Mouse (Mus musculus) frontal cortex, adult (tissue): ENCODE measurements around the gene Mgea5.

Experiments used
- ATAC-seq: cut with Nextera tagmentation; 2 replicates; pipeline ENCODE4 v1.9.2; 2017; ENCODE audit warnings: mild to moderate bottlenecking, moderate library complexity, mixed read lengths; ENCODE audit not compliant: low TSS enrichment

Gene Mgea5

DNA sequence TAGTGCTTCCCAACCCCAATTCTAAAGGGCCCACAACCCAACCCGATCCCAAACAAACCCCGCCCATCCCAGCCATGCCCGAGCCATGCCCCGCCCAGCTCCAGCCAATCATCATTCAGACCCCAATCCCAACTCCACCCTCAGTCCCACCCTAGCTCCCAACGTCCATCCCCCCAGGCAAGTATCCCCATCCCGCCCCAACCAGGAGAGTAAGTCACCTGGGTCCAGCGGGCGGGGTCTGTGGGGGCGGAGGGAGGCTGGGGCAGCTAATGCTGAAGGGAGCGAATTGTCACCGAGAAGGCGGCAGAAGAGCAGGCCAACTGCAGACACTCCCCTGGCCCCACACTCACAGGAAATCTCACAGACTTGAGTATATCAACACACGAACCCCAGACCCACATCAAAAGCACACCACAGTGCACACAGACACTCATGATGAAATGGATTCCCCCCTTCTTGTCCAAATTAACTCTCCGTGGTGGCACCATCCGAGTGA lies 12.5 kb upstream of the Mgea5 start:
- no peak for ATAC-seq

DNA sequence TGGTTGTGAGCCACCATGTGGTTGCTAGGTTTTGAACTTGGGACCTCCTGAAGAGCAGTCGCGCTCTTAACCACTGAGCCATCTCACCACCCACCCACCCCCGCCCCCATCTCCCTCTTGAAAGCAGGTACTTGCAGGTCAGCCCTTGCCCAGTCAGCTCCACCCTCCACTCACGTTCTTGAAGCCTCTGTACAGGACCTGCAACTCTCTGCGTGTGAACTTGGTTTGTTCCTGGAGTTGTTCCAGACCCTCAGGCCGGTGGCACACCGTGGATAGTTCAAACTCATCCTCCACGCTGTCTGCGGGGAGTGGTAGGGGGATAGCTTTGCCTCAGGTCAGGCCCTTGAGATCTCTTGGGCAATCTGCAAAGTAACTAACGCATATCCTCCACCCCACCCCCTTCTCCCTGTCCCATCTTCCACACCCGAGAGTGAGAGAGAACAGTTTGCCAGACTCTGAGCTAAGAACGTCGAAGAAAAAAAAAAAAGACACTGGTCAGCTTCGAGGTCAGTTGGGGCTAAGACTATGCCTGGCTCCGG lies 11.8 kb upstream of the Mgea5 start:
- ATAC-seq: no peak

DNA sequence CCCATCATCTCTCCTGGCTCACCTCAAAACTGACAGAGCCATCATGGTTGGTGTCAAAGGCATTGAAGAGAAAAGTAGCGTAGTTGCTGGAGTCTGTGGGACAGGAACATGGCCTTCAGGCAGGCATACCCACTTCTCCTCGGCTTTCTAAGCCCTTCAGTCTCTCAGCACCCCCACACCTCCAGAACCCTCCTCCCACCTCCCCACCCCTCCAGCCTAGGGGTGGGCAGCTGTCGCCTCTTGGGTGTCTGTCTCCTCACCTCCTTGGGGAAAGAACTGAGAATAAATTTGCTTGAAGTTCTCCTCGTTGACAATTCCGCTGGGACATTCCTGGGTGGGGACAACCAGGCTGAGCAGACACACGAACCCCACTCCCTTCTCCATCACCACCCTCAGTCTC lies 11.1 kb upstream of the Mgea5 start:
- ATAC-seq: no peak

DNA sequence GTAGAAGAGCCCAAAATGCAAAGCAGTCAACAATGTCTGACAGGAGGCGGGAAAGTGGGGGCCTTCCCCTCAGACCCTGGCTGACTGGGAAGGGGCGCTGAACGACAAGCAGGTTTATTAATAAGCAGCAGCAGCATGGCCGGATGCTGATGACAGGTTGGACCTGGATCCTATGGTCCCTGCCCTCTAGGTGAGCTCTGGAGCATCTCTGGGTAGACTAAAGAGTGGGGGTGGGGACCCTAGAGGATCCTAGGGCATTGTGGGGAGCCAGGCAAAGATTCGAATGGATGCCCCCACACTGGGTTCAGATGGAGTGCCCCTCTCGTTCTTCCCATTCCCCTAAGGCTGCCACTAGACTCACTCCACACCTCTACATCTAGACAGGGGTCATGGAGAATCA lies 8.8 kb upstream of the Mgea5 start:
- no peak for ATAC-seq

GRCm38 (mm10) chr19:45789888-45790874 lies 6.5 kb upstream of the Mgea5 start:
- no peak for ATAC-seq

DNA sequence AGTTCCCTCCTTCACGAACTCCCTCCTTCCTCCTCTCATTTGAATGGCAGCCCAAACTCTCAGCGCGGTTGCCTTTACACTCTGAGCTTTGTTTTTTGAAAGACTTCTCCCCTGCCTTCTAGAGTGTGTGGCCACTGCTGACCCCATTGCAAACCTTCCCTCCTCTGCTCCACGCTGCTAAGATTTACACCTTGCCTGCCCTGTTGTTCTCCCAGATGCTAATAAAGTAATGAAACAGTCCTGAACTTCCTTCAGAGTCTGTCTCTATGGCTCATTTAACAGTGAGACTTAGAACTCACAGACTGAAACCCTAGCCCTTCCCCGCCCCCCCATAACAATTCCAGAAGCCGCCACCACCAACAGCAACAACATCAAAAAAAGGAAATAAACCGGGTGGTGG lies 5.7 kb upstream of the Mgea5 start:
- ATAC-seq: no peak

- no peak for ATAC-seq
Measured at GRCm38 (mm10) chr19:45788337-45788736, 4.7 kb upstream of the Mgea5 start.

GRCm38 (mm10) chr19:45787450-45787849 lies 3.8 kb upstream of the Mgea5 start:
- ATAC-seq: no peak

DNA sequence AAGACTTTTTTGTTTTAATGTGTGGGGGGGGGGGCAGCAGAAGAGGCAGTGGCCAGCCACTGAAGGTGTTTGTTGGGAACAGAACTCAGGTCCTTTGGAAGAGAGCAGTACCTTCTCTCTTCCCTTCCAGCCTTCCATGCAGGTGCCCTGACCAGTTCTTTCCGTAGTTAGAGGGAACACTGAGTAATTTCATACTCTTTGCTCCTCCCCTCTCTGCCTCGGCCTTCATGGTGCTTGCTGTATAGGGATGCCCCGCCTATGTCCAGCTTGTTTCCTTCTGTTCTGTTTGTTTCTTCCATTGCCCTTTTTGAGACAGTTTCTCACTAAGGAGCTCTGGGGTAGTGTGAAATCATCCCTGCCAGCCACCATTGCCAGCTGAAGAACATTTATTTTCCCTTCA lies 1.8 kb upstream of the Mgea5 start:
- ATAC-seq: no peak

DNA sequence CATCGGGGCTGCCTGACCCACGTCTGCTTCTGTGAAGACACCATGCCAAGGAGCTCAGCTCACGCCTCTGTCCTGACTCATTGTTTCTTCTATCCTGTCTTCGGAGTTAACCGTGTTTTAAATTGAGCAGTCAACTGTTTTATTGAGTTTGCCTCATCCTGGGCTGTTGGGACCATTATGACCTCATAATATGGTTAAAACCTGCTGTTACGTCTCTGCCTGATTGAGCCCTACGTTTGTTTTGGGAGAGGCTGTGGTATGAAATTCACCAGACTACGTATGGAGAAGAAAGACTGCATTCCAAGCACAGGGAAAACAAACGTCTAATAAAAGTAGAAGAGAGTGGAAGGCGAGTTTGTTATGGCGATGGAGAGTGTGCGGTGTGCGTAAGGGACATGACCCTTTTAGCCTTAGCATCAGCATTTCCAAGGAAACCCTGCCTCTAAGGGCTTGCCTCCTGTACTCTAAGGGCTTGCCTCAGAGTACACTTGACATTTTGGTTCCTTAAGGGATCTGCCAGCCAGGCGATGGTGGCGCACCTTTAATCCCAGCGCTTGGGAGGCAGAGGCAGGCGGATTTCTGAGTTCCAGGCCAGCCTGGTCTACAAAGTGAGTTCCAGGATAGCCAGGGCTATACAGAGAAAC lies 418 bp upstream of the Mgea5 start:
- ATAC-seq: no peak

DNA sequence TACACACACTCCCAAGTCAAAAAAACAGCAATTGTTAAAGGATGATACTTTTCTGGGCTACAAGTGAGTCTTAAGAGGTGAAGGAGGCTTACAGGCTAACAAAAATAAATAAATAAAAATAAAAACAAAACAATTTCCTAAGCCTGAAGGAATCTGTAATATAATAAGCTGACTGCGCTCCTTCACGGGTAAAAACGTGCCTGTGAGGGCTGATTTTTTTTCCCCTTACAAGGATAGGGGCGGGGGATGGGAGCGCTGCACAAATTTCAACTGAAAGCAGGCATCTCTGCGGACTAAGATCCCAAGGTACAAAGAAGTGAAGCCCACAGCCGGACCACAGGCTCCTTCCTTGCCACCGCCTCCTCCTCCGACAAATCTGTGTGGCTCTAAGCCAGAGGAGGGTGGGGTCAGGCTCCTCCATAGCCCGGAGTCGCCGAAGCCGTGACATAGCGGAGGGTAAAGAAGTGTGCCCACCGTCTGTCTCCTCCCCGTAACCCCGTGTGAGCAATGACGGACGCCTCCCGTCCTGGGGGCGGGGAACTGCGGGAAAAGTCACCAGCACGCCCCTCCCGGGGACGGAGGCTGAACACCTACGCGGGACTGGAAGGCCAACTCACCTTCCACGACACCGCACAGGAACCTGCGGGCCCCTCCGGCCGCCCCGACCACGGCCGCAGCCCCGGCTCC lies 1.2 kb downstream of the Mgea5 start:
- ATAC-seq: peak; percentile 10; the same call in 1 of the 2 replicates

DNA sequence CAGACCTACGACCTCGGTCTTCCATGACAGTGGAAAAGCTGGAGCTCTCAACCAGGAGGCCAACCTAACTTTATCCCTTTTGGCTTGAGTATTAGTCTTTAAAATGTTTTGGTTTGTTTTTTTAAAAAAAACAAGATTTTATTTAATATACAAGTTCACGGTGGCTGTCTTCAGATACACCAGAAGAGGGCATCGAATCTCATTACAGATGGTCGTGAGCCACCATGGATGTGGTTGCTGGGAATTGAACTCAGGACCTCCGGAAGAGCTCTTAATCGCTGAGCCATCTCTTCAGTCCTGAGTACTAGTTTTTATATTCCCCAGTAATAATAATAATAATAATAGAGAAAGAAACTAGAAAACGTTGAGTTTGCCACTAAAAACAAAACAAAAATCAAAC lies 2.0 kb downstream of the Mgea5 start:
- no peak for ATAC-seq

- no peak for ATAC-seq
Measured at GRCm38 (mm10) chr19:45780350-45780915, 3.2 kb downstream of the Mgea5 start.

- ATAC-seq: peak; percentile 97
Measured at GRCm38 (mm10) chr19:45775486-45775885, 8.2 kb downstream of the Mgea5 start.

DNA sequence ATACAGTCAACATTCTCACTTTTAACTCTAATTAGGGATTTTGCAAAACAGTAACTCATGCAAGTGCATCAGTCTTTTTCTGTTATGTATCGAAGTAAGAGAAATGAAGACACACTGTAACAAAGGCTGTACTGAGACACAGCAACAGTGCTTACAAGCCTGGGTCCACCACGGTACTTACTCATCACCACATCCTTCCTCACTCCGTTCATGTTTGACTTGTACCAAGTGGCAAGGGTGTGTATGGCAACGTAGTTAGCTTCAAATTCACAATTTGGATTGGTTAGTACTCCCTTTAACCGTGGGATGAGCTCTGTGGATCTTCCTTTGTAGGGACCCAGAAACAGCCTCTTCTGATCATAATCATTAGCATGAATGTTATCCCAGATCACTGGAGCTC lies 12.1 kb downstream of the Mgea5 start:
- ATAC-seq: no peak

- no peak for ATAC-seq
Measured at GRCm38 (mm10) chr19:45760810-45761209, 22.8 kb downstream of the Mgea5 start.

- no peak for ATAC-seq
Measured at GRCm38 (mm10) chr19:45758671-45759070, 25.0 kb downstream of the Mgea5 start.

GRCm38 (mm10) chr19:45753551-45753950 lies 30.1 kb downstream of the Mgea5 start:
- no peak for ATAC-seq

GRCm38 (mm10) chr19:45751881-45752280 lies 31.8 kb downstream of the Mgea5 start:
- no peak for ATAC-seq

- peak; percentile 78 for ATAC-seq
Measured at GRCm38 (mm10) chr19:45749243-45750043, 34.2 kb downstream of the Mgea5 start, which contains the start of gene Npm3. Gene Npm3, minus strand, starts transcription at chr19:45749591.
